Comparison of ENCODE assay signal across 8 mouse cellular contexts in the genomic region with DNA sequence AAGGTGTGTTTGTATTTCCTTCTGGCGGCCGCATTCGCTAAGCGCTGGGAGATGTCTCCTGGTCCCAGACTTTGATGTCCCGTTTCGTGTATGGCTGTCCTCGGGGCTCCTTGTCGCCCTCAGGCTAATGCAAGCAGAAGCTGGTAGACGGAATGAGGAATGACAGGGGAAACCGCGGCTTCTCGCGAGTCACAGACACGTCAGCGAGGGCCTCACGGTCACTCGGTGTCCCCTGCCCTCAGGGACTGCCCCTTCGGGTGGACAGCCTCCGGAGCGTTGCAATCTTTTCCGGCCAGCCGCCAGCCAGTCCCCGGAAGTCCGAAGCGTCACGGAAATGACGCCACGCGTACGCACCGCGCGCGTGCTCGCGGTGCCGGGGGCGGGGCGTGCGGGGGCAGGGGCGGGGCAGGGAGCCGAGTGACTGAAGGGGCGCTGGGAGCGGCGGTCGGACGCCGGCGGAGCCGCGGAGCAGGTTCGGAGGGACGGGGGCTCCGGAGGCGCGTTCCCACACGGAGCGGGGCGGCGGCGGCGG. TPM values are rescaled to one million over a fixed set of nuclear protein-coding genes. Genes with fewer than 3 reads are reported as not detected.
A peak's percentile ranks its signal among the peaks of the same experiment; 100 is the strongest.
DNase-seq lines count a peak whose midpoint lies in the region; ATAC-seq lines count a peak whose summit lies in the region.

A gene (plus strand): TSS at position 376 of the 532 bp plus-strand sequence.

- peak; percentile 96 to 97 for DNase-seq in adrenal gland, postnatal 36 days
- DNase-seq in heart, adult 11 months, result peak; percentile 100
- peak; percentile 94 for DNase-seq in kidney, adult 11 months
- peak; percentile 94 for DNase-seq in left cerebral cortex, postnatal 4 days
- DNase-seq in midbrain, embryonic 11.5 days (ENCODE audit: low spot score, missing footprints), result peak; percentile 99
- peak; percentile 92 for DNase-seq in right cerebral cortex, postnatal 4 days
- DNase-seq in yolk sac, embryonic 10.5 days (ENCODE audit: low spot score), result peak; percentile 95

- peak within 1 kb of the TSS; percentile 76 for H3K4me2 ChIP-seq in embryonic facial prominence, embryonic 12.5 days (replicated peaks)
- H3K4me2 ChIP-seq in midbrain, embryonic 11.5 days, result peak within 1 kb of the TSS; percentile 81

- peaks cover 22% of the 10 kb centered on the region for H3K4me1 ChIP-seq in embryonic facial prominence, embryonic 12.5 days
- peaks cover 15% of the 10 kb centered on the region for H3K4me1 ChIP-seq in midbrain, embryonic 11.5 days (ENCODE audit: control insufficient read depth, insufficient read depth, low read length)

- no peaks in the 10 kb centered on the region for H3K36me3 ChIP-seq in embryonic facial prominence, embryonic 12.5 days
- H3K36me3 ChIP-seq in midbrain, embryonic 11.5 days (ENCODE audit: control insufficient read depth, insufficient read depth, low read length), result no peaks in the 10 kb centered on the region

- peak within 1 kb of the TSS; percentile 71 for H3K27ac ChIP-seq in embryonic facial prominence, embryonic 12.5 days
- H3K27ac ChIP-seq in midbrain, embryonic 11.5 days (ENCODE audit: low read depth, low read length), result peak within 1 kb of the TSS; percentile 60; the same call in 1 of the 2 replicates

- WGBS in embryonic facial prominence, embryonic 12.5 days, result under 1% methylated on average over 47 of the region's 62 CpGs
- under 1% methylated on average over 55 of the region's 62 CpGs for WGBS in midbrain, embryonic 11.5 days

- H3K9me3 ChIP-seq in embryonic facial prominence, embryonic 12.5 days, result no peaks in the 10 kb centered on the region
- H3K9me3 ChIP-seq in midbrain, embryonic 11.5 days (ENCODE audit: control insufficient read depth, low read length), result no peaks in the 10 kb centered on the region

- H3K9ac ChIP-seq in embryonic facial prominence, embryonic 12.5 days, result peak within 1 kb of the TSS; percentile 85
- peak within 1 kb of the TSS; percentile 89 for H3K9ac ChIP-seq in midbrain, embryonic 11.5 days (ENCODE audit: low read length)

- H3K4me3 ChIP-seq in embryonic facial prominence, embryonic 12.5 days, result peak within 1 kb of the TSS; percentile 76
- peak within 1 kb of the TSS; percentile 90 for H3K4me3 ChIP-seq in midbrain, embryonic 11.5 days (ENCODE audit: low read depth, low read length)

- intact Hi-C loops in left cerebral cortex, postnatal 4 days (cut with DNase I), result no loop called here

- H3K27me3 ChIP-seq in embryonic facial prominence, embryonic 12.5 days, result no peaks in the 10 kb centered on the region
- H3K27me3 ChIP-seq in midbrain, embryonic 11.5 days (ENCODE audit: control insufficient read depth, insufficient read depth, low read length), result no peaks in the 10 kb centered on the region

- ATAC-seq in embryonic facial prominence, embryonic 12.5 days (ENCODE audit: insufficient number of reproducible peaks, insufficient read depth, low FRiP score, low TSS enrichment), result peak; percentile 88
- ATAC-seq in midbrain, embryonic 11.5 days (ENCODE audit: low FRiP score), result peak; percentile 95

RNA-seq across cellular contexts. Expression of the gene that starts here (rescaled TPM):
- 10 to 100 TPM; 39.3 to 47.9 TPM for total RNA-seq in adrenal gland, postnatal 36 days (2021)
- 26.3 and 30.3 TPM in 2 replicates for polyA plus RNA-seq in embryonic facial prominence, embryonic 12.5 days (2016; fragmentation: Nextera tagmentation; extraction: Ambion mirVana)
- total RNA-seq in left cerebral cortex, postnatal 4 days (2021), result 10 to 100 TPM; 37.9 to 39.8 TPM
- polyA plus RNA-seq in midbrain, embryonic 11.5 days (2014; fragmentation: Nextera tagmentation; extraction: Ambion mirVana), result 24.2 and 30.1 TPM in 2 replicates

Comparison
In these comparisons a context has a peak if more than half of its experiments do, and no peak if none do; other contexts are left out.
1. Peak in every context shown above with its lines: DNase-seq, ATAC-seq, H3K4me3 ChIP-seq and H3K27ac ChIP-seq.